Mouse (Mus musculus) erythroblast, embryonic 14.5 days (primary cell): ENCODE results near the gene Usp36.

Experiments
- GATA1 ChIP-seq: IDR thresholded peaks from 2 replicates; pipeline ENCODE4 v1.6.1; 2012; ENCODE audit warnings: low read length, inconsistent platforms, mixed read lengths
- TAL1 ChIP-seq: IDR thresholded peaks from 3 replicates; pipeline ENCODE4 v1.6.1; 2012; ENCODE audit warnings: low read length, inconsistent platforms, mixed read lengths

DNA sequence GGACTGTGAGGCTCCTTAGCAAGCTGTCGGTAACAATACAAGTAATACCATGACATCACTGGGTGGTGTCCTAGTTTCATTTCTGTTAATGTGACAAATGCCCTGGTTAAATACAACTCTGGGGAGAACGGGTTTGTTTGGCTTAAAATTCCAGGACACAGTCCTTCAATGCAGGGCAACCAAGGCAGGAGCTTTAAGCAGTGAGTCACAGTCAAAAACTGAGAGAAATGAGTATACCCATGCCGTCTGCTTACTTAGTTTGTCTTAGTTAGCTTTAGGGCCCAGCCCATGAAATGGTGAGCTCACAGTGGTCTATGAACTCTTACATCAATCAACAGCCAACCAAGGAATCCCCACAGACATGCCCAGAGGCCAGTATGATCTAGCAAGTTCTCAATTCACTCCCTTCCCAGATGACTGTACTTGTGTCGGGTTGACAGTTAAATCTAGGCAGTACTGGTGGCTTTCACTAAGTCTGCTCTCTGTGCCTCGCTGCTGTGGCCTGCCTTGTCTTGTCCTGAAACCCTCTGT is 74.1 kb downstream of the Usp36 start:
- no peak for TF ChIP-seq GATA1
- TF ChIP-seq TAL1: no peak
